Comparison of ENCODE assay signal across 7 mouse cellular contexts in the genomic region with DNA sequence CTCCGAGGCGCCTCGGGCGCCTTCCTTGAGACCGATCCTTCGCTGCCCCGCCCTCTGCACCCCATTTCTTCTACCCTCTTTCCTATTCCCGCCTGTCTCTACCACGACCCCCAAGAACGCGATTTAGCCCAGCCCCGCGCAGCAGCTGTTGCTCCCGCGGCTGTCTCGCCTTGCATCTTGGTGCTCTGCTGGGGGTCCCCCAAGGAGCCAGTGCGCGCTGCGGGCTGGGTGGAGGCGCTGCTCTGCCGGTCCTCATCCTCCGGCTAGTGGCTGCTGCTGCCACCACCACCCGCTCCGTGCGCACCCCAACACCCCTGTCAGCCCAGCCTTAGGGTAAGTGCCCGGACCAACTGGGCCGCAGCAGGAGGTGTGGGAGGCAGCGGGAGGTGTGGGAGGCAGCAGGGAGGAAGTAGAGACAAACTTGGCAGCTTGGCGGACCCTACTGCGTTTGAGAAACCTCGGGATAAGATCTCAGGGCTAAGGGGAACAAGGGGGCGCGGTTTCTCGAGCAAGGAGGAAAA. TPM values are rescaled to one million over a fixed set of nuclear protein-coding genes. Genes with fewer than 3 reads are reported as not detected.
DNase-seq lines count a peak whose midpoint lies in the region; ATAC-seq and TF ChIP-seq lines count a peak whose summit lies in the region.

No protein-coding gene starts in this region.

- peaks cover 2 to 6% of the 10 kb centered on the region in 2 experiments; a peak in 3 of 4 replicates for H3K4me1 ChIP-seq in ES-E14 (ENCODE audit: control insufficient read depth in 2 of 2, insufficient read depth in 2 of 2, low read length in 2 of 2, poor library complexity in 1 of 2)
- H3K4me1 ChIP-seq in embryonic facial prominence, embryonic 13.5 days, result peaks cover 17% of the 10 kb centered on the region
- peaks cover 44% of the 10 kb centered on the region for H3K4me1 ChIP-seq in hindbrain, embryonic 10.5 days (replicated peaks)
- peaks cover 3% of the 10 kb centered on the region; the same call in 1 of the 2 replicates for H3K4me1 ChIP-seq in midbrain, postnatal 0 days (ENCODE audit: insufficient read depth, low read length)

- peak overlapping the region; percentile 15 for H3K9ac ChIP-seq in ES-E14 (ENCODE audit: insufficient read depth, low read depth, low read length, poor library complexity, severe bottlenecking)
- H3K9ac ChIP-seq in embryonic facial prominence, embryonic 13.5 days, result peak overlapping the region; percentile 76
- H3K9ac ChIP-seq in midbrain, postnatal 0 days (replicated peaks; ENCODE audit: low read length, poor library complexity, severe bottlenecking), result peak overlapping the region; percentile 81

- H3K27ac ChIP-seq in ES-E14 (ENCODE audit: insufficient read depth, low read depth, low read length, poor library complexity, severe bottlenecking), result no peak overlapping the region
- H3K27ac ChIP-seq in embryonic facial prominence, embryonic 13.5 days, result peak overlapping the region; percentile 72
- peak overlapping the region; percentile 95 for H3K27ac ChIP-seq in hindbrain, embryonic 10.5 days
- peak overlapping the region; percentile 89 for H3K27ac ChIP-seq in left cerebral cortex, adult 2 months
- peak overlapping the region; percentile 85 for H3K27ac ChIP-seq in midbrain, postnatal 0 days (ENCODE audit: low read depth, low read length)

- peak; percentile 67 for ATAC-seq in embryonic facial prominence, embryonic 13.5 days (ENCODE audit: insufficient number of reproducible peaks, insufficient read depth, low FRiP score, low TSS enrichment, low read depth)
- ATAC-seq in midbrain, postnatal 0 days (ENCODE audit: low FRiP score), result peak; percentile 78

- DNase-seq in ES-E14 (ENCODE audit: low read depth, low spot score), result no peak
- DNase-seq in adrenal gland, postnatal 10 days, result peak; percentile 46
- DNase-seq in hindbrain, embryonic 10.5 days (ENCODE audit: low spot score), result peak; percentile 64
- DNase-seq in left cerebral cortex, adult 2 months (ENCODE audit: extremely low spot score in 1 of 2, low spot score in 2 of 2), result peak; percentile 58 to 67
- DNase-seq in midbrain, postnatal 0 days (ENCODE audit: low spot score), result peak; percentile 59
- DNase-seq in urinary bladder, postnatal 25 days (ENCODE audit: low spot score), result peak; percentile 5

- under 1% methylated on average over 34 of the region's 34 CpGs for WGBS in embryonic facial prominence, embryonic 13.5 days
- WGBS in hindbrain, embryonic 10.5 days, result under 1% methylated on average over 34 of the region's 34 CpGs
- WGBS in midbrain, postnatal 0 days, result under 1% methylated on average over 27 of the region's 34 CpGs

- intact Hi-C loops in left cerebral cortex, adult 2 months (cut with DNase I), result loop anchor here (5.0 to 10.0 kb wide), 3 partner anchors 495 to 705 kb away; no protein-coding TSS in a partner anchor

- H3K27me3 ChIP-seq in embryonic facial prominence, embryonic 13.5 days, result peaks cover 25% of the 10 kb centered on the region
- H3K27me3 ChIP-seq in hindbrain, embryonic 10.5 days (ENCODE audit: insufficient read depth, poor library complexity, severe bottlenecking), result no peaks in the 10 kb centered on the region; the same call in 1 of the 2 replicates
- H3K27me3 ChIP-seq in midbrain, postnatal 0 days (ENCODE audit: insufficient read depth, low read length), result no peaks in the 10 kb centered on the region

- in situ Hi-C loops in ES-E14 (cut with MboI; ENCODE audit: low sequenced_read_pairs in 2 of 2, unreplicated experiment in 2 of 2), result no loop called here

- H3K9me3 ChIP-seq in ES-E14 (ENCODE audit: control insufficient read depth, insufficient read depth, low read depth, low read length), result no peaks in the 10 kb centered on the region
- H3K9me3 ChIP-seq in embryonic facial prominence, embryonic 13.5 days, result no peaks in the 10 kb centered on the region
- no peaks in the 10 kb centered on the region for H3K9me3 ChIP-seq in hindbrain, embryonic 10.5 days
- H3K9me3 ChIP-seq in midbrain, postnatal 0 days (ENCODE audit: low read length), result no peaks in the 10 kb centered on the region

- no peak for TF ChIP-seq CTCF in left cerebral cortex, adult 2 months (IDR thresholded peaks at IDR 0.05)
- peak; percentile 43 for TF ChIP-seq CTCF in midbrain, postnatal 0 days (IDR thresholded peaks at IDR 0.05)

- peak overlapping the region; percentile 98 for H3K4me2 ChIP-seq in embryonic facial prominence, embryonic 13.5 days
- H3K4me2 ChIP-seq in midbrain, postnatal 0 days (ENCODE audit: low read depth, low read length, poor library complexity, severe bottlenecking), result peak overlapping the region; percentile 82

- H3K4me3 ChIP-seq in ES-E14 (ENCODE audit: insufficient read depth in 1 of 2, low read depth in 1 of 2, low read length in 2 of 2, poor library complexity in 1 of 2, severe bottlenecking in 1 of 2), result peak overlapping the region; percentile 70 to 73
- peak overlapping the region; percentile 64 for H3K4me3 ChIP-seq in embryonic facial prominence, embryonic 13.5 days
- H3K4me3 ChIP-seq in hindbrain, embryonic 10.5 days, result peak overlapping the region; percentile 86
- H3K4me3 ChIP-seq in left cerebral cortex, adult 2 months, result peak overlapping the region; percentile 88
- H3K4me3 ChIP-seq in midbrain, postnatal 0 days (ENCODE audit: low read depth, low read length), result peak overlapping the region; percentile 88

- H3K36me3 ChIP-seq in ES-E14 (ENCODE audit: control insufficient read depth, insufficient read depth, low read length, poor library complexity, severe bottlenecking), result no peaks in the 10 kb centered on the region
- no peaks in the 10 kb centered on the region for H3K36me3 ChIP-seq in embryonic facial prominence, embryonic 13.5 days
- H3K36me3 ChIP-seq in hindbrain, embryonic 10.5 days, result no peaks in the 10 kb centered on the region
- no peaks in the 10 kb centered on the region for H3K36me3 ChIP-seq in midbrain, postnatal 0 days (ENCODE audit: insufficient read depth, low read length)

TF ChIP-seq in ES-E14, 5 proteins besides CTCF, POLR2A, EP300 and RAD21:
- TF ChIP-seq CHD2 (IDR thresholded peaks at IDR 0.05; ENCODE audit: low read depth, low read length) (no peak), HCFC1 (IDR thresholded peaks at IDR 0.05; ENCODE audit: borderline replicate concordance, insufficient read depth, low read length) (no peak), ZNF384 (IDR thresholded peaks at IDR 0.05; ENCODE audit: low read depth, low read length) (no peak), MAFK (IDR thresholded peaks at IDR 0.05; ENCODE audit: insufficient read depth, low read depth, low read length) (no peak), ZC3H11A (IDR thresholded peaks at IDR 0.05; ENCODE audit: borderline replicate concordance, low read depth, low read length) (no peak)

RNA-seq across cellular contexts. Expression of a gene that starts 0.4 kb away (rescaled TPM):
- total RNA-seq in ES-E14 (2012; rRNA removed), result 0.85 and 1.1 TPM in 2 replicates
- total RNA-seq in adrenal gland, postnatal 10 days (2021), result 10 to 100 TPM; 18.5 to 26.5 TPM
- 53.6 and 69.5 TPM in 2 replicates for polyA plus RNA-seq in embryonic facial prominence, embryonic 13.5 days (2015; fragmentation: Nextera tagmentation; extraction: Ambion mirVana)
- polyA plus RNA-seq in hindbrain, embryonic 10.5 days (2016; fragmentation: Nextera tagmentation; extraction: Ambion mirVana), result 94.0 and 125 TPM in 2 replicates
- total RNA-seq in left cerebral cortex, adult 2 months (2021), result 10 to 100 TPM; 49.7 to 52.7 TPM
- total RNA-seq in midbrain, postnatal 0 days (2014; rRNA removed), result 63.7 and 64.6 TPM in 2 replicates
- polyA plus RNA-seq in midbrain, postnatal 0 days (2015; fragmentation: Nextera tagmentation; extraction: Ambion mirVana), result 46.9 and 50.6 TPM in 2 replicates

Comparison
In these comparisons a context has a peak if more than half of its experiments do, and no peak if none do; other contexts are left out.
1. H3K9ac ChIP-seq: peak in every context shown above with its lines; median percentile 81 in midbrain, postnatal 0 days; 76 in embryonic facial prominence, embryonic 13.5 days; 15 in ES-E14.